Mouse (Mus musculus): ENCODE results near the gene 2810408A11Rik.
"Not testable (repeated sequence)": the region's sequence is repeated elsewhere in the genome, so short reads cannot be mapped to it uniquely, and the experiment has no call there.

2810408A11Rik gene

DNA sequence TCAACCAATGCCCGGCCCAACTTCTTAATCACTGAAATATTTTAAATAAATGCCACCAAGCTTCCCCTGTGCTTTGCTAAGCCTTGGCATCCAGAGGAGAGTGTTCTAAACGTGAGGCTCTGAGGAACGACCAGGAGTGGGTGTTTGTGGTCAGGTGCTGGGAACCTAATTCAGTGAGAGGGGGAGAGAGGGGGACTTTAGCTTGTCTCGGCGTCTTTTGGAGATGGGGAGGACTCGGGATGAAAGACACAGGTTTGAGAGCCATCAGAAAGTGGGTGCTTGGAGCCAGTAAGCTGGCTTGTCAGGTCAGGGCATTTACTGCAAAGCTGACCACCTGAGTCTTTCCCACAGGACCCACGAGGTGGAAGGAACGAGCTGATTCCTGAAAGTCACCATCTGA is 31.0 kb upstream of the 2810408A11Rik start:
- DNase-seq (ENCODE audit: inconsistent ontology term) = no peak

DNA sequence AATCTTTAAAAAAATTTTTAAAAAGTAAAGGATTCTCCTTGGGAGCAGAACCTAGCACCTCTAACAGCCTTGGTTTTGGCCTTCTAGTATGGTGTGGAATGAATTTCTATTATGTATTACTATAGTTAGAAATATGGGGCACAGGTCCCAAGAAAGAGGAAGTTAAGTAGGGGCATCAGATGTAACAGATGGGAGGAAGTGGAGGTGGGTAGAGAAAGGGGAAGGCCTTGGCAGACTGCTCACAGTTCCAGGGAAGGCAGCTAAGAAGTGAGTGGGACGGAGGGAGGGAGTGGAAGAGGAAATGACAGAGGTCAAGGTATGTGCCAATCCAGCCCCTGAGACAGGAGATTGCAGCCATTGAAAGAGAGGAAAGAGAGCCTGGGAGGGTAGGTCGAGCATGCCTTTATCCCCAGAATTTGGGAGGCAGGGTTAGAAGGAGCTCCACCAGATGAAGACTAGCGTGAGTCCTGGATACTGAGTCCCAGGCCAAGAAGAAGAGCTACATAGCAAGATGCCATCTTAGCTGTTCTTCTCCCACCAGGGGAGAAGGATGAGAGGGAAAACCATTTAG is 30.3 kb upstream of the 2810408A11Rik start:
- no peak for DNase-seq (ENCODE audit: inconsistent ontology term)

DNA sequence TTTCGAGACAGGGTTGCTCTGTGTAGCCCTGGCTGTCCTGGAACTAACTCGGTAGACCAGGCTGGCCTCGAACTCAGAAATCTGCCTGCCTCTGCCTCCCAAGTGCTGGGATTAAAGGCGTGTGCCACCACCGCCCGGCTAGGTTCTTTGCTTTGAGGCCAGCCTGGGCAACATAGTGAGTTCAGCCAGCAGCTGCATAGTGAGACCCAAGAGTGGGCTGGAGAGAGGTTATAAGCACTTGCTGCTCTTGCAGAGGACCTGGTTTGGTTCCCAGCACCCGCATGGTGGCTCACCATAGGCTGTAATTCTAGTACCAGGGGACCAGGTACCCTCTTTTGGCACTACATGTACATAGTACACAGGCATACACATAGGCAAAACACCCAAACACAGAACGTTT is 29.4 kb upstream of the 2810408A11Rik start:
- DNase-seq (ENCODE audit: inconsistent ontology term) = not testable (repeated sequence)

DNA sequence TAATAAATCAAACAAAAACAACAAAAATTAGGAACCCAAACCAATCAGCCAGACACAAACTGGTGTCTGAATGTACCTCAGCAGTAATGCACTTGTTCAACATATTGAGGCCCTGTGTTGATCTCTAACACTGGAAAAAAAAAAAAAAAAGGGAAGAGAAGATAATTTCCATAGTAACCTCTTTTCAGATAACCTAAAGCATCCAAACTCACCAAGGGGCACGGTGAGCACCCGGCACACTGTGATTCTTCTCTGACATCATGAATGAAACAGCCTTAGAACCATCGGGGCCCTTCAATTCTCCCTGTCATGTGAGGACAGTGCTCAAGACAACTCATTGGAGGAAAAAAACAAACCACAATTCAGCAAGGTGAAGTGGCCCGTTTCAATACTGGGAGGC is 28.9 kb upstream of the 2810408A11Rik start:
- DNase-seq (ENCODE audit: inconsistent ontology term) = no peak

DNA sequence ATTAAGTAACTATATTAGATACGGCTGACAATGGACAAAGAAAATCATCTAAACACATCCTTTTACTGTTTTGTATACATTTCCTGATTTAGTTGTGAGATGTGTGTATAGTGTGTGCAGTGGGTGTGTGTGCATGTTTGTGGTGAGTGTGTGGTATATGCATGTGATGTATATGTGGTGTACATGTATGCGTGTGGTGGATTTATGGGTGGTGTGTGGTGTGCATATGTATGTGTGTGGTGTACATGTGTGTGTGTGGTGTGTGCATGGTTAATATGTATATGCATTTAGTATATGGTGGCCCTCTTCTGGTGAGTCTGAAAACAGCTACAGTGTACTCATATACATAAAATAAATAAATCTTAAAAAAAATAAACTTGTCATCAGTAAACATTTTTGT is 26.7 kb upstream of the 2810408A11Rik start:
- DNase-seq (ENCODE audit: inconsistent ontology term) = no peak

DNA sequence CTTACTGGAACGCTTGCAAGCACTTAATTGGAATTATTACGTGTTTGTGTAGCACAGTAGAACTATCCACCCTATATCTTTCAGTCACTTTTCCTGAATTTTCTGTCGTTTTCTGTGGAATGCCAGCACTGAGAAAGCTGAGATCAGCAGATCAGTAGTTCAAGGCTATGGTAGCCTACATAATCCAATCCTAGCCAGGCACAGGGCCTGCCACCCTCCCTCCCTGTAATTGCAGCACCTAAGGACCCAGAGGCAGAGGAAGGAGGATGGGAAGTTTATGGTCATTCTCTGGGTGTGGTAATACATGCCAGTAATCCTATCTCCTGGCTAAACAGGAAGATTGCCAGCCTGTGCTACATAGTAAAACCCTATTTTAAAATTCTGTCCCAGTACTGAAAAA is 22.0 kb upstream of the 2810408A11Rik start:
- no peak for DNase-seq (ENCODE audit: inconsistent ontology term)

DNA sequence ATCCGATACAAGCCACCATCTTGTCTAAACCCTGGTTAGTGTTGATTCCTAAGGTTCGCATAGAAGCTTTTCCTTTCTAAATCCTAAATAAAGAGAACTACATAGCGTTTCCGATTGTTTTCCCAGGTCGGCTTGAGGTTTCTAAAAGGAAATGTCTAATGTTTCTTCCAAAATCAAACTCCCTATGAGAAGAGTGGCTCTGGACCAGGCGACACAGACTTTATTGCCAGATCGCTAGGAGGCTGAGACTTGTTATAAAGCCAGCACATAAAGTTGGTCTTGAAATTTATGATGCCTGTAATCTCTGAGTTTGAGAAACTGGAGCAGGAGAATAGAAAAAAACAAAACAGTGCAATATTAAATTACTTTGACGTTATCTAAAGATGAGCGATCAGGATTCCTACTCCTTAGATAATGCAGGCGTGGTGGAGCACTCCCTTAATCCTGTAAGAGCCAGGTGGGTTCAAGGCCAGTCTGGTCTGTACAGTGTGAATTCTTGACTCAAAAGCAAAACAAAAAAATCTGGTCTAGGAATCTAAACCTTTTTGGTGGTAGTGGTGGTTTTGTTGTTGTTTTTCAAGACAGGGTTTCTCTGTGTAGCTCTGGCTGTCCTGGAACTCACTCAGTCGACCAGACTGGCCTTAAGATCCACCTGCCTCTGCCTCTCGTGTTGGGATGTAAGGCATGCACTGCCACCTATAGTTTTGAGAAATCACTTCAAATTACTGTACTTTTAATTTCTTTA is 21.4 kb upstream of the 2810408A11Rik start:
- DNase-seq (ENCODE audit: inconsistent ontology term) = no peak

DNA sequence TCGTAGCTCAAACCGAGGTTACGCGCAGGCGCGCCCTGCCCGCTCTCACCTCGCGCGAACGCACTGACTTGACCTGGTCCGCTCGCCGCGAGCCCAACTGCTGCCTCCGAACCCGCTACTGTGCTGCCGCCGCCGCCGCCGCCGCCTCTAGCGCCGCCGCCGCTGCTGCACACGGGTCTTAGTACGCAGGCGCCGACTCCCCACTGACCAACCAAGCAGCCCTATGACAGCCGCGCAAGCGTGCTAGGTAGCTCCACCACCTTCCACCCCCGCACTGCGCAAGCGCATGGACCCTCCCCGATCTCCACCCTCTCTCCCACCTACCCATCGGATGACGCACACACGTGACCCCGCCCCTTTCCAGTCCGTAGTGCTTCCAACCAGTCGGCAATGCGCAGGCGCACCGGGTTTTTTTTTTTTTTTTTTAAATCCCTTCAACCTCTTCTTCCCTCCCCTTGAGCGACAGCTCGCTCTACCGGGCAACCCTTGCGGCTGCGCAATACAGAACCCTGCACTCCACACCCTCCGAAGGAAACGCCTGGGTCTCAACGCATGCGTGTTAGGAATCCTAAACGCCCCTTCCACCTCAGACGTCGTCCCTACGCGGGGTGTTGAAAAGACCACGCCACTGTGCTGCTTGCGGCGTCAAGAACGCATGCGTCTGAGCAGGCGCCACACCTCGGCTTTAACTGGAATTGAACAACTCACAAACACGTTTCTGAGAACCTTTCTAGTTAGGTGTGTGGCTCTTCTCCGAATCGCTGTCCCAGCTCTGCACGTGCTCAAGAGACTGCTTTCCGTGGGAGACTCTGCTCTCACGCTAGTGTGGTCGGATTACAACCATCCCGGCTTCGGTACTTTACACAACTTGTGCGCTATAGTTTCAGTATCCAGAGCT is 20.6 kb upstream of the 2810408A11Rik start, which contains the start of gene Eif5a:
Gene Eif5a (minus strand): TSS at position 845 of the 898 bp plus-strand sequence.
- DNase-seq (ENCODE audit: inconsistent ontology term) = peak; percentile 100

DNA sequence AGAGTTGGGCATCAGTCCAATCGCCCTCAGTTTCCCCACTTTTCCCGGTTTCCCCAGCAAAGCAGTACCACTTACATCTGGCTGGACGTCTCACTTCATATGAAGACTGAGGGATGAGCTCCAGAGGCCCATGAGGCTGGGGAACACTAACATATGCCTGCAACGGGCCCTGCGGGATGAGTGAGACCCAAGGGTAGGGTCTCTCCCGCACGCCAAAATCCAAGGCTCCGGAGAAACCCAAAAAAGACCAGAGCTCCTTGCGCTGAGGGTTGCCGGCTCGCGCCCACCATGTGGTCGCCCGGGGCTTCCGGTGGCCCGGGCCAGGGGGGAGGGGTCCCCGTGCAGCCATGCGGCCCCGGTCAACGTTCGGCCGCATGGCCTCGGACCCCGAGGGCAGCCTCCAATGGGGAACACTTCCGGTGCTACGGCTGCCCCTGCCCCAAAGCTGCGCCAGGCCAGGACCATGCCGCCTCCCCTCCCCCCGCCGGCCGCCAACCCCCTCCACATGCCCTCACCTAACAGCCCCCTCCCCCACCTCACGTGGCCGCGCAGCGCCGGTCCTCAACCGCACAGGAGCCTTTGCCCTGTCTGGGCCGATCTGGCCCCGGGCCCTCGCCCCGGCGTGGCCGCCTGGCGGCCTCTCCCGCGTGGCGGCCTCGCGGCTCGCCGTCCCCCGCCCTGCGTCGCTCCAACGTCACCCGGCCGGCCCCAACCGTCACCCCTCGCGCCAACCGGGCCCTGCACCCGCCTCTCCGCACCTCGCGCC is 19.7 kb upstream of the 2810408A11Rik start:
- DNase-seq (ENCODE audit: inconsistent ontology term) = no peak

DNA sequence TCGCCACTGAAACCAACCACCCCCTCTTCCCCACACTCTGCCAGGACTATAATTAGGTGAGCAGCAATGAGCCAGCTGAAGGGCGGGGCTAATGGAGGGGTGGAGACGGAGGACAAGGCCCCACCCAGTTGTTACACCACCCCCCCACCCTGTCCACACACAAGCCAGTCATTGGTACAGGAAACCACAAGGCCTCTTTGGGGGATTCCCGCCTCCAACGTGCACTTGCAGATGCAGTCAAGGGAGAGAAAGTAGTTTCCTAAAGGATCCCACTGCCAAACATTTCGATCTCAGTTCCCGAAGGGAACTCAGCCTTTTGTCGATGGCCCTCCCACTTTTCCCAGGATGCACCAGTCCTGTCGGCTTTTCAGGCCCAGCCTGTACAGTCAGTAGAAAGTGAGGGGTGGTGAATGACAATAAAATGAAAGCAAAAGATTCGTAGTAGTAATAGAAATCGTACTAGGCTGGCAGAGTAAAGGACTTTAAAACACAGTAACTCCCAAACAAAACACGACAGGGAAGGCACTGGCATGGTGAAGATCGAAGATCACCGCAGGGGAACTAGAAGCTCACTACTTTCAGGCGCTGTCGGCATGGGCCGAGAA is 19.0 kb upstream of the 2810408A11Rik start:
- DNase-seq (ENCODE audit: inconsistent ontology term) = peak; percentile 92

DNA sequence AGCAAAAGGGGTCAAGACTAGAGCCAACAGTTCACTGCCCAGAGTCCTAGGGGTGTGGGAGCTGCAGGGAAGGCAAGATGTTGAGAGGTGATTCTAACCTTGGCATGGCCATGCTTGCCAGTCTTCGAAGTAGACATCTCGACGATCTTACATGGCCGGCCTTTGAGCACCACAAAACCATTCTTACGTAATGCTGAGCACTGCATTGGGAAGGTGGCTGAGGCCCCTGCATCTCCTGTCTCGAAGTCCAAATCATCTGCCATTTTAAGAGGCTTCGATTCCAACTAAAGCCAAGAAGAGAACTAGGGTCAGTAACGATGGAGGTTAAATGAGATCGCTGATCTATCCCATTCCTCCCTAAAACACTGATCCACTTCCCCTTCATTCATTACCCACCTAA is 18.3 kb upstream of the 2810408A11Rik start:
- no peak for DNase-seq (ENCODE audit: inconsistent ontology term)

DNA sequence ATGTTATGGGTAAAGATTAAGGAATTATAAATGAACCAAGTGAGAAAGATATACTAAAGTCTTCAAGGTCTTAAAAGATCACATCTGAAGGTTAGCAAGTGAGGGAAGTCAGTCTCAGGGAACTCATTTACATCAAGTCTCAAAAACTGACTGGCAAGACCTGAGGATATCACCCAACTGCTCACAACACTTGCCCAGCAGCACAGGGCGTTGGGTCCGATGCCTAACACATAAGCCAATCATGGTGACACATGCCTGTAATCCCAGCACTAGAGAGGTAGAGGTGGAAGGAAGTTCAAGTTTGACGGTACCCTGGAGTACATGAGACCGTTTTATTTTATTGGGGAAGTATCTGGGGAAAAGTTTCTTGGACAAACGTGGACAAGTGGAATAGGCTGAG is 17.3 kb upstream of the 2810408A11Rik start:
- DNase-seq (ENCODE audit: inconsistent ontology term) = no peak

DNA sequence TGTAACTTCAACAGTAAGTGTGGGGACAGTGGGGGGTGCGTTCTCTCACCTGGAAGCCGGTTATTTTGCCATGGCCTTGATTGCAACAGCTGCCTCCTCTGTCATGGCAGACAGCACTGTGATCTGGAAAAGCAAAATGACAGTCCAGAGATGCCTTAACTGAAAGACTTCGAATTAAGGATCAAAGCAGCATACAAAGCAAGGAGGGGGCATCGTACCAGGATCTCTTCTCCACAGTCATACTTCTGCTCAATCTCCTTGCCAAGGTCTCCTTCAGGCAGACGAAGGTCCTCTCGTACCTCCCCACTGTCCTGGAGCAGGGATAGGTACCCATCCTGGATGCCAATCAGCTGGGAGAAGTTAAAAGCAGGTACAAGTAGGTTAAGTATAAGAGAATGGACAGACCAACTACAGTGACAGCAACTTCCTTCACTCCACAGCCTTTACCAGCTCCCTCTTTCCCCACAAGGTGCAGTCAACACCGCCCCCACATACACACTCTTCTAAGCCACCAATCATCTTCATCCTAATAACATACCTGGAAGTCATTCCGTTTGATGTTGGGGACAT is 16.7 kb upstream of the 2810408A11Rik start:
- no peak for DNase-seq (ENCODE audit: inconsistent ontology term)

DNA sequence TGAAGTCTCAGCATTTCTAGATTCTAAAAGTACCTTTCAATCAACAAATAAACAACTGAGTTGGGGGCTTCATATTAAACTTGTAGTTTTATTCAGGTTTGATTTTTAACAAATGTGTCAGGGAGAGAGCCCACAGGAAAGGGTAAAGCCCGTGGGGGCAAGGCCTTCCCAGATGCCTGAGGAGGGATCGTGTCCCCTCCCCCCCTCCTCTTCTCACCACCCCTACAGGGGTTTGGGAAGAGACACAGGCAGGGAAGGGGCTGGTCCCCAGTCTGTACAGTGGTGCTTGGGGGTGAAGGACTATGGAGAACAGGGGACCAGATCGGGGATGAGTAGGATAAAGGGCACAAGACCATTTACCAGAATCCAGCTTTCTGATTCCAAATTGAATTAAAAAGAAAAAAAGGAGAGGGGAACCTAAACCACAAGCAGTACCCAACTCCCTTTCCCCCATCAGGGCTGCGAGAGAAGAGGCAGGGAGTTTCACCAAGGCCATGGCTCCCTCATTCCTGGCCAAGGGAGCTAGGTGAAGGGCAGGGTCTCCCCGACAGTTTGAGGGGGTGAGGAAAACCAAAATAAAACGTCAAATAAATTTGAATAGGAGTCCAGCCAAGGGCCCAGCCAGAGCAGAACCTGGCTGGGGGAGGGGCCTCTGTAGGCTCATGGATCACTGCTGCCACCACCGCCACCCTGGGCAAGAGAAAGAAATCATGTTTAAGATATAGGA is 16.0 kb upstream of the 2810408A11Rik start:
- DNase-seq (ENCODE audit: inconsistent ontology term) = not testable (repeated sequence)

DNA sequence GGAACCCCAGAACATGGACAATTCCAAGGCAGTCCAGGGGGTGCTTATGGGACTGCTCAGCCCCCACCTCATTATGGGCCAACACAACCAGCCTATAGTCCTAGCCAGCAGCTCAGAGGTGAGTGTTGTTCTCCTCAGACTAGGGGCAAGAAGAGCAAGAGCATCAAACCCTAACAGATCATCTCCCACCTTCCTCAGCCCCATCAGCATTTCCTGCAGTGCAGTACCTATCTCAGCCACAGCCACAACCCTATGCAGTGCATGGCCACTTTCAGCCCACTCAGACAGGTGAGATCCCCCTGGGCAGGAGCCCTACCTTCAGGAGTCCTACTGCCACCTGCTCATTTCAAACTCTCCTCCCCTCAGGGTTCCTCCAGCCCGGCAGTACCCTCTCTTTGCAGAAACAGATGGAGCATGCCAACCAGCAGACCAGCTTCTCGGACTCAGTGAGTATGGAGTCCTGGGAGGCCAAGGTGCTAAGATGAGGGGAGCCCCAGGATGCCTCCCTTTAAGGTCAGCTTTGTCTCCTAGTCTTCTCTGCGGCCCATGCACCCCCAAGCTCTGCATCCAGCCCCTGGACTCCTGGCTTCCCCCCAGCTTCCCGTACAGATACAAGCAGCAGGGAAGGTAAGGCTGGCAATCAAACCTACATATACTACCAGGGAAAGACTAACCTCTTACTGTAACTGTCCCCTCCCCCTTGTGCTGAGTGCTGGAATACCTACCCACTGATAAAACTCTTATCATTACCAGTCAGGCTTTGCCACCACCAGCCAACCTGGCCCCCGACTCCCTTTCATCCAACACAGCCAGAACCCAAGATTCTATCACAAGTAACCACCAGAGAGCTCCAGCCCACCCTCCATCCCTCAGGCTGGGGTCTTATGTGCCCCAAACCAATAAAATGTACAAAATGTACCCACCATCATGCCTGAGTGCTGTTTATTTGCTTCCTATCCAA is 15.2 kb upstream of the 2810408A11Rik start:
- DNase-seq (ENCODE audit: inconsistent ontology term) = no peak

DNA sequence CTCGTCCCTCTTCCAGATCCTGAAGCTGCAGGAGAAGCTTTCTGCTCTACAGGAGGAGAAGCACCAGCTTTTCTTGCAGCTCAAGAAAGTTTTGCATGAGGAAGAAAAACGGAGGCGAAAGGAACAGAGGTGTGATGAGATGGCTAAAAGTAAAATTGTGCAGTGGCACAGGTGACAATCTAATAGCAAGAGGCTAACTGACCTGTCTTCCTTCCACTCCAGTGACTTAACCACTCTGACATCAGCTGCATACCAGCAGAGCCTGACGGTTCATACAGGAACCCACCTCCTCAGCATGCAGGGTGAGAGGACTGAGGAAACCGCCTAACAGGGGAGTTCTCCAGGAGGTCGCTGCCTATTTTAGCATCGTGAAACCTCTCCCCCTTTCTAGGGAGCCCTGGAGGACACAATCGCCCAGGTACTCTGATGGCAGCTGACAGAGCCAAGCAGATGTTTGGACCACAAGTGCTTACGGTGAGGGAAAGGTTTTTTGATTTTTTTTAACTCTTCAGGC is 14.2 kb upstream of the 2810408A11Rik start:
- no peak for DNase-seq (ENCODE audit: inconsistent ontology term)

DNA sequence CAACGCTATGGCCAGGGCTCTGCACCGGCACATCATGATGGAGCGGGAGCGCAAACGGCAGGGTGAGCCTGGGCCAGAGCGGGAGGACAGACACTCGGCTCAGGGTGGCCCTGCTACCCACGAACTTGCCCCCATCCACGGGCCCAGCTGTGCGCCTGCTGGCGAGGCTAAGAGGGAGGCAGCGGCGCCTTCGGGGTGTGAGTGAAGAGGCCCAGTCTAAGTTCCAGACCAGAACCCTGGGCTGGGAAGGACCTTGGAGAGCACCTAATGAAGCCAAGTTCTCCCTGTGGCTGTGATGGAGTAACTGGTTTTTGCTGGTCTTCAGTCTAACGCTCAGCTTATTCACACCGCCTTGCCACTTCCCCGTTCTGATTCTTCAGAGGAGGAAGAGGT is 13.6 kb upstream of the 2810408A11Rik start:
- DNase-seq (ENCODE audit: inconsistent ontology term) = peak; percentile 68

DNA sequence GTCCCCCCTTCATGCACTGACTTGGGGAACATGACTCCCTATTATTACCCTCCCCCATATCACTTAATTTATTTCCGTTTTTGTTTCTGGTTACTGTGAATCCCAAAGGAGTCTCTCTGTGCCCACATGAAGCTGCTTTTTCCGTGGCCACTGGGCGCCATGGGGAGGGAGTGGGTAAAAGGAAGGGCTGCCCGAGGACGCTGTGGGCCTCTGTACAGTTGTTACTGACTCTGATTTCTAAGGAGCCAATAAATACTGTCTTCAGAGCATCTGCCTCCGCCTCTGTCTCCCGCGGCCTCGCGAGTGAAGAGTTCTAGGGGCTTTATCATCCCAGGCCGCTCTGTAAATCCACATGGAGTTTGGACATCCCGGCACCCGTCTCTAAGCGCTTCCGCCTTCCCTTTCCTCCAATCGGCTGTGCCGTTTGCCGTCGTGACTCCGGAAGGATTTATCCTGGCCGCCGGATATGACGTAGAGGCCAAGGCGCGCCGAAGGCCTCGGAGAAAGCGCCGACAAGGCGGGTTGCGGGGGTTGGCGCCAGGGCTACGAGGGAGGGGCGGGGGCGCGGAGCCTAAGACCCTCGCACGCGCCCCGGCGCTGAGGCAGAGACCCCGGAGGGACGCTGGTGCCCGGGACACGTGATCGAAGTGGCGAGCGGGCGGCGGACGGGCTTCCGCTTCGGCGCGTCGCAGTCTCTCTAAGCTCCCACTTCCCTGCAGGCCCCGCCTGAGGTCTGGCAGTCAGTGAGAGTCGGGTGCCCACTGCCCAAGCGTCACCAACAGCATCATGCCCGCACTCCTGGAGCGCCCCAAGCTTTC is 13.0 kb upstream of the 2810408A11Rik start, which contains the start of gene Gps2:
Gene Gps2 (plus strand): TSS at position 335 of the 818 bp plus-strand sequence.
- DNase-seq (ENCODE audit: inconsistent ontology term) = peak; percentile 92
